Mouse (Mus musculus): ENCODE measurements around the gene Mei4.
A peak's percentile ranks its signal among the peaks of the same experiment; 100 is the strongest.

Mei4 gene

GRCm38 (mm10) chr9:82160143-82160542 is 296.7 kb downstream of the Mei4 start:
- DNase-seq (ENCODE audit: low read depth, low spot score): no peak

- DNase-seq (ENCODE audit: low read depth, low spot score): no peak
Measured at GRCm38 (mm10) chr9:82162415-82162814, 298.9 kb downstream of the Mei4 start.

GRCm38 (mm10) chr9:82217976-82218375 is 354.5 kb downstream of the Mei4 start:
- no peak for DNase-seq (ENCODE audit: low read depth, low spot score)

GRCm38 (mm10) chr9:82247695-82248445 is 384.4 kb downstream of the Mei4 start:
- DNase-seq (ENCODE audit: low read depth, low spot score): peak; percentile 1
